Mouse (Mus musculus) heart, embryonic 14.5 days (tissue): ENCODE results near the gene Cdc5l. TPM values are rescaled to one million over a fixed set of nuclear protein-coding genes. Genes with fewer than 3 reads are reported as not detected.

Source experiments
- ATAC-seq: fragments of 200-750 bp; cut with Nextera tagmentation; 2 replicates; pipeline ENCODE4 v1.8.0; 2017; ENCODE audit warnings: low read depth, moderate TSS enrichment; ENCODE audit not compliant: insufficient number of reproducible peaks, insufficient read depth, low FRiP score
- H3K27ac ChIP-seq, 2 experiments: fragments of 200-500 bp in 1 of 2; fragments of 300-500 bp in 1 of 2; sonication (generic) in 1 of 2; replicated peaks in 1 of 2; 2 replicates each; pipeline ENCODE4 v1.5.1; 2012 to 2014; ENCODE audit warnings: low read depth in 2 of 2, low read length in 2 of 2, control low read depth in 1 of 2, mild to moderate bottlenecking in 1 of 2, mixed read lengths in 1 of 2; ENCODE audit not compliant: control insufficient read depth in 1 of 2, insufficient read depth in 1 of 2
- H3K27me3 ChIP-seq: fragments of 300-500 bp; sonication (generic); 2 replicates; pipeline ENCODE4 v1.6.1; 2014; ENCODE audit warnings: mild to moderate bottlenecking, low read length, control low read depth; ENCODE audit not compliant: control insufficient read depth, insufficient read depth
- H3K36me3 ChIP-seq: fragments of 300-500 bp; sonication (generic); 2 replicates; pipeline ENCODE4 v1.6.1; 2014; ENCODE audit warnings: mild to moderate bottlenecking, control low read depth, low read length, mixed read lengths; ENCODE audit not compliant: control insufficient read depth, insufficient read depth
- H3K4me1 ChIP-seq, 2 experiments: fragments of 200-500 bp in 1 of 2; fragments of 300-500 bp in 1 of 2; sonication (generic) in 1 of 2; 2 replicates each; pipeline ENCODE4 v1.6.1; 2012 to 2014; ENCODE audit warnings: low read length in 2 of 2, control low read depth in 1 of 2, mixed read lengths in 1 of 2; ENCODE audit not compliant: control insufficient read depth in 2 of 2, insufficient read depth in 2 of 2
- H3K4me2 ChIP-seq: fragments of 300-500 bp; sonication (generic); 2 replicates; pipeline ENCODE4 v1.6.1; 2014; ENCODE audit warnings: mild to moderate bottlenecking, low read length
- H3K4me3 ChIP-seq, 2 experiments: fragments of 200-500 bp in 1 of 2; fragments of 300-500 bp in 1 of 2; sonication (generic) in 1 of 2; 2 replicates each; pipeline ENCODE4 v1.5.1; 2012 to 2014; ENCODE audit warnings: low read length in 2 of 2, mild to moderate bottlenecking in 2 of 2, control low read depth in 1 of 2, low read depth in 1 of 2, moderate library complexity in 1 of 2; ENCODE audit not compliant: control insufficient read depth in 1 of 2, insufficient read depth in 1 of 2
- H3K9ac ChIP-seq: fragments of 300-500 bp; sonication (generic); 2 replicates; pipeline ENCODE4 v1.6.1; 2014; ENCODE audit warnings: mild to moderate bottlenecking, low read length
- H3K9me3 ChIP-seq: fragments of 300-500 bp; sonication (generic); 2 replicates; pipeline ENCODE4 v1.6.1; 2016; ENCODE audit warnings: low read length, control low read depth; ENCODE audit not compliant: control insufficient read depth
- WGBS: fragments of 180-500 bp; shearing (Covaris S2); extraction: QIAGEN DNeasy Blood & Tissue Kit; methylation state at CpG from one replicate; pipeline ENCODE4 v1.1.7; 2014; 5-methylcytosine and 5-hydroxymethylcytosine counted together
- polyA plus RNA-seq: library from polyadenylated mRNA; unstranded; fragments of >200 nt; fragmentation: Nextera tagmentation; extraction: Ambion mirVana; gene quantifications from 2 replicates; pipeline ENCODE4 v1.2.1, GENCODE M21; 2014

Cdc5l gene
- polyA plus RNA-seq, 1 experiment from 2014 or later, result 50.7 TPM

DNA sequence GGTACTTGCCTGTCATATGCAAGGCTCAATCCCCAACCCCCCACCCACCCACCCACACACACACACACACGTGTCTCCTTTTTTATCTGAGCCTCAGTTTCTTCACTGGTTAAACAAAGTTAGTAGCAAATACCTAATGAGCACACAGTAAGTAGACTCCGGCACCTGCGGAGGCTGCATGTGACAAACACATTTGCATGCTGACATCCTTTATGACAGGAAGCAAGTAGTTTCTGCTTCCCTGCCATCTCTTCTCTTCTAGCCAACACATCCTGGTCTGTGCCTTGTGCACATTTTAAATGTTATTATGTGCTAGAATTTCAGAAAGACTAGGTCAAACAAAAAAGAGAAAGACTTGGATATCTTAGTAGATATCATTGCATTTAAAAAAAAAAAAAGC, 72.6 kb downstream of the Cdc5l start:
- no peak overlapping the region for H3K4me2 ChIP-seq
- H3K4me3 ChIP-seq, result no peak overlapping the region
- H3K4me1 ChIP-seq, result no peaks in the 10 kb centered on the region
- whole genome bisulfite sequencing, result 94% methylated on average over 3 of the region's 3 CpGs
- H3K9me3 ChIP-seq, result no peaks in the 10 kb centered on the region
- no peak for ATAC-seq
- no peaks in the 10 kb centered on the region for H3K36me3 ChIP-seq
- peaks cover 6% of the 10 kb centered on the region; the same call in 1 of the 2 replicates for H3K27me3 ChIP-seq
- H3K9ac ChIP-seq, result no peak overlapping the region
- H3K27ac ChIP-seq, result no peak overlapping the region

DNA sequence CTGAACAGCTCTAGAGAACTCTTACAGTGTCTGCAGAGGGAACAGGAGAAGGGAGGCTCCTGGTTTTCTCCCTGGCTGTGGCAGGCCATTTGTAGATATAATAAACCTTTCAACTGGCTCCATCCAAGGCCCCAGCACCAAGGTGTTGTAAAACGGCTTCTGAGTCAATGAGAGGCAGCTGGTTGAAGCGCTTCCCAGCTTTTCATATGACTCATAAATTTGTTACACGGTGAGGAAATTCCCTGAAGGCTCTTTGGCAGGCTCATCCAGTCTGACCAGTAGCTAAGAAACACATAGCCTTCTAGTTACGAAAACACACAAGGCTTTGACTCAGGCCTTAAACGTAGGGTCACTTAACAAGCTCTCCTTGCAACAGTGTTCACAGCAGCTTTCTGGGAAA, 74.1 kb downstream of the Cdc5l start:
- Histone ChIP-seq H3K9ac (no peak overlapping the region), H3K4me3 (no peak overlapping the region), H3K9me3 (no peaks in the 10 kb centered on the region), H3K27ac (no peak overlapping the region), H3K4me1 (no peaks in the 10 kb centered on the region), H3K4me2 (no peak overlapping the region), H3K36me3 (no peaks in the 10 kb centered on the region), H3K27me3 (peaks cover 6% of the 10 kb centered on the region; the same call in 1 of the 2 replicates)
- 68% methylated on average over 5 of the region's 5 CpGs for WGBS
- no peak for ATAC-seq

- H3K27me3 ChIP-seq, result peaks cover 6% of the 10 kb centered on the region; the same call in 1 of the 2 replicates
- ATAC-seq, result no peak
- no peaks in the 10 kb centered on the region for H3K9me3 ChIP-seq
- no peak overlapping the region for H3K4me2 ChIP-seq
- no peaks in the 10 kb centered on the region for H3K36me3 ChIP-seq
- no peak overlapping the region for H3K4me3 ChIP-seq
- H3K4me1 ChIP-seq, result no peaks in the 10 kb centered on the region
- H3K27ac ChIP-seq, result no peak overlapping the region
- H3K9ac ChIP-seq, result no peak overlapping the region
- 69% methylated on average over 9 of the region's 9 CpGs for WGBS
Observed at GRCm38 (mm10) chr17:45356431-45356830, 77.1 kb downstream of the Cdc5l start.

DNA sequence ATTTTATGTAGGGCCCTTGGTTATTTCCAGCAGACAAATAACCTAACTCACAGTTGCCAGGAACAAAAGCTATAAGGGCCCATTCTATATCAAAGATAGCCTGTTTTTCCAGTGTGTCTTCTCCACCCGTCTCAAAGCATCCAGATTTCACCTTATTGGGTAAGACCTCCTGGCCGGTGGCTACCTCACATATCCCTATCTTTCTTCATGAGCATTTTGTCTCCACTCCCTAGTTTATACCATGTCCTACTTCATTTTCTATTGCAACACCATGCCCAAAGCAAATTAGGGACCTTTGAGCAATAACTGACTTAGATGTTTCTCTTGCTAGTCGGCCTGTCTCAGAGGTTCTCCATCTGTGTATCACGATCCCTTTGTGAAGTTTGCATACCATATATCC, 85.6 kb downstream of the Cdc5l start:
- H3K9ac ChIP-seq, result no peak overlapping the region
- H3K4me1 ChIP-seq, result no peaks in the 10 kb centered on the region
- H3K36me3 ChIP-seq, result no peaks in the 10 kb centered on the region
- no peak overlapping the region for H3K27ac ChIP-seq
- WGBS, result 87% methylated on average over 4 of the region's 4 CpGs
- ATAC-seq, result no peak
- H3K27me3 ChIP-seq, result no peaks in the 10 kb centered on the region
- H3K4me2 ChIP-seq, result no peak overlapping the region
- no peak overlapping the region for H3K4me3 ChIP-seq
- H3K9me3 ChIP-seq, result 0 out of 2 replicates have a peak, but pooled peaks cover 5% of the 10 kb centered on the region

Other genes with a start within 250 kb of the Cdc5l start
- gene Spats1, start 41.7 kb upstream of the Cdc5l start, polyA plus RNA-seq, result 1.8 TPM in 2 replicates
- gene Aars2, start 73.1 kb upstream of the Cdc5l start, polyA plus RNA-seq, result 13.2 and 15.3 TPM in 2 replicates
- 0.28 and 0.39 TPM in 2 replicates for gene Tcte1, start 89.7 kb upstream of the Cdc5l start, polyA plus RNA-seq
- 0.47 and 0.55 TPM in 2 replicates for gene Tmem151b, start 115.9 kb upstream of the Cdc5l start, polyA plus RNA-seq
- gene Nfkbie, start 122.0 kb upstream of the Cdc5l start, polyA plus RNA-seq, result 2.7 and 2.9 TPM in 2 replicates
- gene Slc35b2, start 130.1 kb upstream of the Cdc5l start, polyA plus RNA-seq, result 91.3 and 92.4 TPM in 2 replicates
- 1,215 and 1,233 TPM in 2 replicates for gene Hsp90ab1, start 139.5 kb upstream of the Cdc5l start, polyA plus RNA-seq
- gene Slc29a1, start 165.9 kb upstream of the Cdc5l start, polyA plus RNA-seq, result 84.7 and 87.8 TPM in 2 replicates
- not detected in 2 replicates for gene Mymx, start 168.4 kb upstream of the Cdc5l start, polyA plus RNA-seq
- 0.12 TPM in 1 of 2 replicates, not detected in the other for gene Capn11, start 225.6 kb upstream of the Cdc5l start, polyA plus RNA-seq